Mouse (Mus musculus): ENCODE measurements at regions not wholly inside any gene's neighbourhood (a gene's known extent, or its start where the extent isn't known, plus 50 kb on each side); places are given as distances from the start of the nearest gene placed in this dataset.
A peak's percentile ranks its signal among the peaks of the same experiment; 100 is the strongest.

GRCm38 (mm10) chr1:18415879-18416278 lies 150.9 kb upstream of the Defb41 start:
- no peak for DNase-seq
- no peaks in the 10 kb centered on the region for H3K36me3 ChIP-seq (ENCODE audit: control insufficient read depth, insufficient read depth, low read length)
- WGBS, result 66% methylated on average over 2 of the region's 2 CpGs
- no peaks in the 10 kb centered on the region for H3K27me3 ChIP-seq (replicated peaks; ENCODE audit: control insufficient read depth, insufficient read depth, low read length)
- no peak overlapping the region for H3K27ac ChIP-seq (ENCODE audit: insufficient read depth, low read depth, low read length)
- TF ChIP-seq CTCF (conservative IDR thresholded peaks at IDR 0.05; ENCODE audit: insufficient read depth, insufficient read length, low read depth, low read length) (no peak), POLR2A (IDR thresholded peaks at IDR 0.05; ENCODE audit: low read depth, low read length) (no peak)
- H3K4me3 ChIP-seq (ENCODE audit: insufficient read depth, low read depth, low read length), result no peak overlapping the region
- H3K4me1 ChIP-seq (ENCODE audit: control insufficient read depth, insufficient read depth, low read length), result no peaks in the 10 kb centered on the region

GRCm38 (mm10) chr1:18412746-18413145 lies 147.8 kb upstream of the Defb41 start:
- Histone ChIP-seq H3K27me3 (replicated peaks; ENCODE audit: control insufficient read depth, insufficient read depth, low read length) (no peaks in the 10 kb centered on the region), H3K27ac (ENCODE audit: insufficient read depth, low read depth, low read length) (no peak overlapping the region), H3K36me3 (ENCODE audit: control insufficient read depth, insufficient read depth, low read length) (no peaks in the 10 kb centered on the region), H3K4me3 (ENCODE audit: insufficient read depth, low read depth, low read length) (no peak overlapping the region), H3K4me1 (ENCODE audit: control insufficient read depth, insufficient read depth, low read length) (no peaks in the 10 kb centered on the region)
- 55% methylated on average over 2 of the region's 2 CpGs for WGBS
- TF ChIP-seq POLR2A (IDR thresholded peaks at IDR 0.05; ENCODE audit: low read depth, low read length), result no peak
- no peak for DNase-seq

GRCm38 (mm10) chr1:18389591-18389990 lies 124.7 kb upstream of the Defb41 start:
- TF ChIP-seq CTCF (conservative IDR thresholded peaks at IDR 0.05; ENCODE audit: insufficient read depth, insufficient read length, low read depth, low read length), result no peak
- no peak for TF ChIP-seq POLR2A (IDR thresholded peaks at IDR 0.05; ENCODE audit: low read depth, low read length)
- Histone ChIP-seq H3K27ac (ENCODE audit: insufficient read depth, low read depth, low read length) (no peak overlapping the region), H3K4me1 (ENCODE audit: control insufficient read depth, insufficient read depth, low read length) (no peaks in the 10 kb centered on the region), H3K27me3 (replicated peaks; ENCODE audit: control insufficient read depth, insufficient read depth, low read length) (no peaks in the 10 kb centered on the region), H3K36me3 (ENCODE audit: control insufficient read depth, insufficient read depth, low read length) (no peaks in the 10 kb centered on the region), H3K4me3 (ENCODE audit: insufficient read depth, low read depth, low read length) (no peak overlapping the region)
- no peak for DNase-seq

- Histone ChIP-seq H3K36me3 (ENCODE audit: control insufficient read depth, insufficient read depth, low read length) (no peaks in the 10 kb centered on the region), H3K27ac (ENCODE audit: insufficient read depth, low read depth, low read length) (no peak overlapping the region), H3K4me1 (ENCODE audit: control insufficient read depth, insufficient read depth, low read length) (no peaks in the 10 kb centered on the region), H3K4me3 (ENCODE audit: insufficient read depth, low read depth, low read length) (no peak overlapping the region), H3K27me3 (replicated peaks; ENCODE audit: control insufficient read depth, insufficient read depth, low read length) (no peaks in the 10 kb centered on the region)
- DNase-seq, result no peak
- WGBS, result 75% methylated on average over 4 of the region's 4 CpGs
- TF ChIP-seq CTCF (conservative IDR thresholded peaks at IDR 0.05; ENCODE audit: insufficient read depth, insufficient read length, low read depth, low read length) (no peak), POLR2A (IDR thresholded peaks at IDR 0.05; ENCODE audit: low read depth, low read length) (no peak)
These were observed 119.1 kb upstream of the Defb41 start for GRCm38 (mm10) chr1:18384079-18384478.

GRCm38 (mm10) chr1:18359951-18360731 lies 95.2 kb upstream of the Defb41 start:
- H3K27me3 ChIP-seq (replicated peaks; ENCODE audit: control insufficient read depth, insufficient read depth, low read length), result no peaks in the 10 kb centered on the region
- no peaks in the 10 kb centered on the region for H3K4me1 ChIP-seq (ENCODE audit: control insufficient read depth, insufficient read depth, low read length)
- DNase-seq, result peak; percentile 2
- WGBS, result 61% methylated on average over 9 of the region's 9 CpGs
- H3K27ac ChIP-seq (ENCODE audit: insufficient read depth, low read depth, low read length), result no peak overlapping the region
- no peaks in the 10 kb centered on the region for H3K36me3 ChIP-seq (ENCODE audit: control insufficient read depth, insufficient read depth, low read length)
- no peak overlapping the region for H3K4me3 ChIP-seq (ENCODE audit: insufficient read depth, low read depth, low read length)
- TF ChIP-seq POLR2A (IDR thresholded peaks at IDR 0.05; ENCODE audit: low read depth, low read length), result no peak
- TF ChIP-seq CTCF (conservative IDR thresholded peaks at IDR 0.05; ENCODE audit: insufficient read depth, insufficient read length, low read depth, low read length), result 0 out of 2 replicates have a peak, but pooled peaks have one; percentile 12

GRCm38 (mm10) chr1:18338871-18339270 lies 73.9 kb upstream of the Defb41 start:
- Histone ChIP-seq H3K4me3 (ENCODE audit: insufficient read depth, low read depth, low read length) (no peak overlapping the region), H3K27ac (ENCODE audit: insufficient read depth, low read depth, low read length) (no peak overlapping the region), H3K36me3 (ENCODE audit: control insufficient read depth, insufficient read depth, low read length) (no peaks in the 10 kb centered on the region), H3K4me1 (ENCODE audit: control insufficient read depth, insufficient read depth, low read length) (no peaks in the 10 kb centered on the region), H3K27me3 (replicated peaks; ENCODE audit: control insufficient read depth, insufficient read depth, low read length) (no peaks in the 10 kb centered on the region)
- 81% methylated on average over 1 of the region's 1 CpGs for WGBS
- TF ChIP-seq CTCF (conservative IDR thresholded peaks at IDR 0.05; ENCODE audit: insufficient read depth, insufficient read length, low read depth, low read length) (no peak), POLR2A (IDR thresholded peaks at IDR 0.05; ENCODE audit: low read depth, low read length) (no peak)
- no peak for DNase-seq
